Mouse (Mus musculus) lung, postnatal 0 days (tissue): ENCODE measurements around the gene Dcbld2.

Experiments used
- CTCF ChIP-seq: IDR thresholded peaks from 2 replicates; pipeline ENCODE4 v1.5.1; 2016; ENCODE audit warnings: antibody characterized with exemption, mild to moderate bottlenecking
- EP300 ChIP-seq: IDR thresholded peaks from 2 replicates; pipeline ENCODE4 v1.6.1; 2016; ENCODE audit warnings: antibody characterized with exemption, mild to moderate bottlenecking, control low read depth

GRCm38 (mm10) chr16:58479898-58480448 is 71.7 kb downstream of the Dcbld2 start:
- TF ChIP-seq CTCF (no peak), EP300 (no peak)
